Mouse (Mus musculus) yolk sac, embryonic 10.5 days (tissue): ENCODE data around the gene Noxo1.
"Not testable (repeated sequence)": the region's sequence is repeated elsewhere in the genome, so short reads cannot be mapped to it uniquely, and the experiment has no call there.

Source experiments
- DNase-seq: peaks from one replicate; pipeline ENCODE4 v3.0.0-alpha.2; 2017; ENCODE audit warnings: low spot score

The Noxo1 gene

DNA sequence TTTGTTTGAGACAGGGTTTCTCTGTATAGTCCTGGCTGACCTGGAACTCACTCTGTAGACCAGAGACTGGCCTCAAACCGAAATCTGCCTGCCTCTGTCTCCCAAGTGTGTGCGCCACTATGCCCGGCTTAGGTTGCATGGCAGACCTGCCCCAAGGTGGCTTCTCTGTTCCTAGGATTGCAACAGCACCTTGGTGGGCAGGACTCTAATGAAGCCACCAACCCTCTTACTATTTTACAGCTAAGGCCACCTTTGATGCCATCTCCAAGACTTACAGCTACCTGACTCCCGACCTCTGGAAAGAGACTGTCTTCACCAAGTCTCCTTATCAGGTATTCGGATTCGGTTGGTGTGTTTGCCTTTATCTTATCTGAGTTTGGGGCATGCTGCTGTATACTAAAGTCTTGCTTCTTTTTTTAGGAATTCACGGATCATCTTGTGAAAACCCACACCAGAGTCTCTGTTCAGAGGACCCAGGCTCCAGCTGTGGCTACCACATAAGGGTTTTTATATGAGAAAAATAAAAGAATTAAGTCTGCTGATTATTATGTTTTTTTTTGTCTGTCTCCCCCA, 25.4 kb downstream of the Noxo1 start:
- not testable (repeated sequence) for DNase-seq

DNA sequence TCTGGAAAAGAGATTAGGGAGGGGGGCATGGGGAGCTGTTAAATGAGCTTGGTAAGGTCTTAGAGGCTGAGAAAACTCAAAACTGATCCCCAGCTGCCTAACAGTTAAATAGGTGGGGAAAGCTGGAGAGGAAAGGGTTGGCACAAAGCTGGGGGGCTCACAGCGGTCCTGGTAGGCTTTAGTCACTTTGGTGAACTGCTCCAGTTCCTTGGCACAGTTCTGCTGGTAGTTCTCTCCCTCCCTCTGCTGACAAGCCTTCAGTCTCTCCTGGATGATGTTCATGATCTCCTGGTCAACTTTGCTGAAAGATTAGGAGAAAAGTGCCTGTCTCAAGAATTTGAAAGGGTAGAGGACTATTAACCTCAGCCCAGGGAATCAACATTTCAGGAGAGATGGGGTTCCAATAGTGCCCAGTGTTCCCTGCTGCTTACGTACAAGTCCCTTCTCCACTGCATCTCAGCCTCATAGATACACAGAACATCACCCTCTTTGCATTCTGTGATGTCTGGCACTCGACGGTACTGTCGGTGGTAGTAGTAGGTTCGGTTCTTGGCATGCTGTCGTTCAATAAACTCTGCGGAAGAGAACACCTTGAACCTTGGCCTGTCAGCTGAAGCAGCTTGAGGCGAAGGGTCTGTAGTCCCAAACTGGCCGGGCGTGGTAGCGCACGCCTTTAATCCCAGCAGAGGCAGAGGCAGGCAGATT, 26.3 kb downstream of the Noxo1 start:
- DNase-seq: no peak

DNA sequence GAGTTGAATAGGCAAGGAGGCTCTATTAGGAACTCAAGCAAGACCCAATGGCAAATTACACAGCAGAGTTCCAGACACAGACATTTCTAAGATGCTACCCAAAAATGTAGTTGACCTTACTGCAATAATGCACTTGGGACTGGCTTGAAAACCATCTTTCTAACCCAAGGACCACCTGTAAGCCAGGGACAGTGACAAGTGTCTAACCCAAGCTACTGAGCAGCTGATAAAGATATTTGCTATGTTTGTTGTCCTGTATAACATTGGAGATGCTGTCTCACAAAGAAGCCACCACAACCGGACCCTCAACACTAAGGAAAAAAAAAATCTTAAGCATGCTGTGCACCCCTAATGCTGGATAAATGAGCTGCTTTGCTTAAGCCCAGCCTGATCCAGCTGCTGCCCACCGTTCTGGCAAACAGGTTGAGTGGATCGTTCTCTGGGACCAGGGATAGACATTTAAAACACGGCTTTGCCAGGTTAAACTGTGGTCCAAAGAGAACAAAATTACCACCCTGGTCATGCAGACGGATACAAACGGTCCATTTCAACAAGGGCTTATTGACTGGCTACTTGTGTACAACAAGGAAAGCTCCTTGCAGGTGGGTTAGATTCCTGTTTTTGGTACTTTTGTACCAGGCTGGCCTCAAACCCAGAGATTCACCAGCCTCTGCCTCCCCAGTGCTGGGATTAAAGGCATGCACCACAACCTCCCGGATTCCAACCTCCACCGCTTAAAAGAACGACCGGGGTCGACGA, 27.3 kb downstream of the Noxo1 start:
- DNase-seq: no peak

DNA sequence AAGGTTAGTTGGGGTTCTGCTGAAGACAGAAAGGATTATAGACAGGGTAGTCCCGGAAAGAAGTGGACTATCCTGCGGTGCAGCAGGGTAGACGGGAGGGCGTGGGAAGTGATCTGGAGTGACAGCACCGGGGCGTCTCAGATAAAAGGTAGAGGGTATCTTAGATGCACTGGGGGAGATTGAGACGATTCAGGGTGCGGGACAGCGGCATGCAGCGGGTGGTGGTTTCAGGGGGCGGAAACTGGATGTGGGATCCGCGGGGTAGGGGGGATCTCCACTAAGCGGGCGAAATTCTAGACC, 27.8 kb downstream of the Noxo1 start:
- peak; percentile 45 for DNase-seq

DNA sequence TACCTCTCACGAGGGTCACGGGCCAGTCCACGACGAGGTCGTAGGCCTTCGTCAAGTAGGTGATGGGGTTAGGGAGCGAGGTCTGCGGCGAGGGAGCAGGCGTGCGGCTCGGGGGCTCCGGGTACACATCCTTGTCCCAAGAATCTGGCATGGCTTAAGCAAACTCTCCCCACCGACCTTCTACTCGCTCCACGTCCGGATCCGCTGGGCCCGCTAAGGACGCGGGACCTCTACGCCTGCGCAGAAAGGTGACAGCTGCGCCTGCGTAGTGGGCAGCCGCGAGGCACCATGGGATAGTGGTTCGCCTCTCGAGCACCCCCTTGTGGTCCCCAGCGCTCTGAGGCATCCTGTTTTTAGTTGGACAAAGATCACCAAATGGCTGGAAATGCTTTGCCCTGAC, 28.1 kb downstream of the Noxo1 start, which contains the start of gene Ndufb10:
Gene Ndufb10, minus strand, starts transcription at position 295 of the 400 bp plus-strand sequence.
- DNase-seq: peak; percentile 91

DNA sequence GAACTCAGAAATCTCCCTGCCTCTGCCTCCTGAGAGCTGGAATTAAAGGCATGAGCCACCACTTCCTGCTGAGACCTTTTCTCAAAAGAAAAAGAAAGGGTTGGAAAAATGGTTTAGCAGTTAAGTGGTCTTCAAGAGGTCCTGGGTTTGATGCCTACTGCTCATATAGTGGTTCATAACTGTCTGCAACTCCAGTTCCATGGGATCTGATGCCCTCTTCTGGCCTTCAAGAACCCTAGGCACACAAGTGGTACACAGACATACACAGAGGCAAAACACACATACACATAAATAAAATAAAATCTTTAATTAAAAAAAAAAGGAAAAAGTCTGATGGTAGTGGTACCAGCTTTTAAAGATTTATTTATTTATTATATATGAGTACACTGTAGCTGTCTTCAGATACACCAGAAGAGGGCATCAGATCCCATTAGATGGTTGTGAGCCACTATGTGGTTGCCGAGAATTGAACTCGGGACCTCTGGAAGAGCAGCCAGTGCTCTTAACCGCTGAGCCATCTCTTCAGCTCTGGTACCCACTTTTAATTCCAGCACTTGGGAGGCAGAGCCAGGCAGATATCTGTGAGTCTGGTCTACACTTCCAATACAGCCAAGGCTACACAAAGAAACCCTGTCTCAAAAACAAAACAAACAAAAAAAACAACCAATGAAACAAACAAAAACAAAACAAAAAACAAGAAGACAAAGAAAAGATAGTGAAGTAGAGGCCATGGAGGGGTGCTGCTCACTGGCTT, 29.8 kb downstream of the Noxo1 start:
- DNase-seq: no peak

DNA sequence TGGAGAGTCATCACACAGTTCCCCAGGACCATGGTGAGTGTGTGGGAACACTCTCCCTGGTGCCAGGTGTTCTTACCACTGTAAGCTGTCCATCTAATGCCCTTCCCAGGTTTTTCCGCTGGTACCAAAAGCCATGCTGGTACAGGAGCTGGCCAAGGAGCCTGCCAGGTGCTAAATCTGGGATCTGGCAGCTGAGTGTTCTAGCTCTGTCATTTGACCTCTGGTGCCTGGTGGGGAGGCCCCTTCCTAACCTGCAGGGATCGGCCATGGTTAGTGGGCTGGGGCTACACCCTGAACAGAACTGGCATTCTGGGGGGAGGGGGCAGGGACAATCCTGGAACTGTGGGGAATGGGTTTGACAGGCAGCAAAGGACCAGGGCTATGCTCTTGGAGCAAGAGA, 31.6 kb downstream of the Noxo1 start, which contains the start of gene Rpl3l:
Gene Rpl3l, plus strand, starts transcription at position 203 of the 400 bp plus-strand sequence.
- no peak for DNase-seq

DNA sequence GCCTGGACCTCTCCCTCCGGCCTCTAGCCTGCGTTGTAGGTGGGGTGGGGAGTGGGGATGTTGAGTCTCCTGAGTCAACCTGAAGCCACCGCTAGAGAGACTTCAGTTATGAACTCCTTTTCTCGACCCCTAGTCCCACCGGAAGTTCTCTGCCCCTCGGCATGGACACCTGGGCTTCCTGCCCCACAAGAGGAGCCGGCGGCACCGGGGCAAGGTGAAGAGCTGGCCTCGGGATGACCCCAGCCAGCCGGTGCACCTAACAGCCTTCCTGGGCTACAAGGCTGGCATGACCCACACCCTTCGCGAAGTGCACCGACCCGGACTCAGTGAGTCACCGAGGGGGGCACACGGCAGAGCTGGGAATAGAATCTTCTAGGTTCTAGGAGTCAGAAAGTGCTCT, 32.1 kb downstream of the Noxo1 start:
- DNase-seq: no peak

DNA sequence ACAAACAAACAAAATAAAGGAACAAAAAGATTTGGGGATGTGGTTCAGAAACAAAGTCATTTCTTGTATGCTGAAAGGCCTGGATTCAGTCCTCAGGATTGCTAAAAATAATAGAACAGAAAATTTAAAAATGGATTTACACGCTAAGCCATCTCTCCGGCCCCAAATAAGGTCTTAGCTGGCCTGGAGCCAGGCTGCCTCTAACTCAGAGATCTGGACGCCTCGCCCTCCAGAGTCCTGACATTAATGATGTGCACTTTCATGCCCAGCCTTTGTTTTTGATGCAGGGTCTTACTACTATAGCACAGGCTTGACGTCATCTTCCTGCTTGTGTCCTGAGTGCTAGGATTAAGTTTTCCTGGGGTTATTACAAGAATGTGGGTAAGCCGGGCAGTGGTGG, 33.0 kb downstream of the Noxo1 start:
- DNase-seq: no peak

DNA sequence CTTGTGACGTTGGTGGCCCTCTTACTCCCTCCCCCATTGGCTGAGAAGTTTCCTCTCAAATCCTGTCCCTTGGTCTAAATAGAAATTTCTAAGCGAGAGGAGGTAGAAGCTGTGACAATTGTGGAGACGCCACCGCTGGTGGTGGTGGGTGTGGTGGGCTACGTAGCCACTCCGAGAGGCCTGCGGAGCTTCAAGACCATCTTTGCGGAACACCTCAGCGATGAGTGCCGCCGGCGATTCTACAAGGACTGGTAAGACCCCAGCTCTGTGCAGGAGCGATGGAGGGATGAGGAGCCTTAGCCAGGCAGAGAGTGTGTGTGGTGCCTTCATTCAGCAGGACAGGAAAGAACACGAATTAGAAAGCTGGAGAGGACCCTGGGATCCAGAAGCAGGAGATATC, 34.8 kb downstream of the Noxo1 start:
- no peak for DNase-seq

DNA sequence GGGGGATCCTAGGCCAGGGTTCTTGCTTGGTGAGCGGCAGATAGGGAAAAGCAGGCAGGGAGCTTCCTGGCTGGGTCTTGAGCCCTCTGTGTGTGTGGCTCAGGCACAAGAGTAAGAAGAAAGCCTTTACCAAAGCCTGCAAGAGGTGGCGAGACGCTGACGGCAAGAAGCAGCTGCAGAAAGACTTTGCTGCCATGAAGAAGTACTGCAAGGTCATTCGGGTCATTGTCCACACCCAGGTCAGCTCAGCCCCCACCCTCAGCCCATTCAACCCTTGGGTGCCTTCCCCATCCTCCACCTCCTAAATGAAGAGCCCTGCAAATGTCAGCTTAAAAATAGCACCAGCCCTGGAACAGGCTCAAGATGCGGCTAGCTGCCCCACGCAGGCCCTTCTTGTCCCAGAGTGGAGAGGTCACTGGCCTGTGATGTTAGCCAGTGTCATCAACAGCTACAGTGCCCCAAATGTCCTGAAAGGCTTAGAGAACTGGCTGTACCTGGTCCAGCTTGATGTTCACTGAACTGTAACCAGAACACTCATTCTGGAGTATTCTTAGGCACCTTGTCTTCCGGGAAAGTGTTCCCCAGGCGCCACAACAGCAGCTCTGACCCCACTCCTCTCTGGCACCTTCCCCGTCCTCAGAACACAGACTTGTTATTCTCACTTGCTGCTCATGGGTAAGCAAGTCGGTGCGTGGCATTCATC, 36.4 kb downstream of the Noxo1 start:
- no peak for DNase-seq

DNA sequence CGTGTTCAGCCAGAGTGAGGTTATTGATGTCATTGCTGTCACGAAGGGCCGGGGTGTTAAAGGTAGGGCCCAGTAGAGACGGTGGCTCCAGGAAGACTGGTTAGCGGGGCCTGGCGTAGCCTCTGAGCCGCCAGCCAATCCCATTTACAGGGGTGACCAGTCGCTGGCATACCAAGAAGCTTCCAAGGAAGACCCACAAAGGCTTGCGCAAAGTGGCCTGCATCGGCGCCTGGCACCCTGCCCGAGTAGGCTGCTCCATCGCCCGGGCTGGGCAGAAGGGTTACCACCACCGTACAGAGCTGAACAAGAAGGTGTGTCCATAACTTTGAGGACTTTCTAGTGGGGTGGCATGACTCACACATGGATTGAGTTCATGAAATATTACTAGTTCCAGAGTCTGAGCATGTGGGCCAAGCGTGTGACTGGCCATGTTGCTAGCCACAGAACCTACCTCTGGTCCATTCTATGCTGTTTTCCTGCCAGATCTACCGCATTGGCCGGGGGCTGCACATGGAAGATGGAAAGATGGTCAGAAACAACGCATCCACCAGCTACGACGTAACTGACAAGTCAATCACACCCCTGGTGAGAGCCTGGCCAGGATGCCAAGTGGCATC, 37.5 kb downstream of the Noxo1 start:
- DNase-seq: no peak

DNA sequence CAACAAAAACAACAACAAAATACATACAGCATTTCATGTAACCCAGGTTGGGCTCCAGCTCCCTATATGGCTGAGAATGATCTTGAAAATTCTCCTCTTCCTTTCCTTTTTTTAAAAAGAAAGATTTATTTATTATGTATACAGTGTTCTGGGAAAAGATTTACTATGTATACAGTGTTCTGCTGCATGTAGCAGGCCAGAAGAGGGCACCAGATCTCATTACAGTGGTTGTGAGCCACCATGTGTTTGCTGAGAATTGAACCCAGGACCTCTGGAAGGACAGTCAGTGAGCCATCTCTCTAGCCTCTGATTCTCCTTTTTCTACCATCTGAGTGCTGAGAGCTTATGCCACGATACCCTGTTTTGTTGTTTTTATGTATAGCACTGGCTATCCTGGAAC, 38.5 kb downstream of the Noxo1 start:
- DNase-seq: no peak

DNA sequence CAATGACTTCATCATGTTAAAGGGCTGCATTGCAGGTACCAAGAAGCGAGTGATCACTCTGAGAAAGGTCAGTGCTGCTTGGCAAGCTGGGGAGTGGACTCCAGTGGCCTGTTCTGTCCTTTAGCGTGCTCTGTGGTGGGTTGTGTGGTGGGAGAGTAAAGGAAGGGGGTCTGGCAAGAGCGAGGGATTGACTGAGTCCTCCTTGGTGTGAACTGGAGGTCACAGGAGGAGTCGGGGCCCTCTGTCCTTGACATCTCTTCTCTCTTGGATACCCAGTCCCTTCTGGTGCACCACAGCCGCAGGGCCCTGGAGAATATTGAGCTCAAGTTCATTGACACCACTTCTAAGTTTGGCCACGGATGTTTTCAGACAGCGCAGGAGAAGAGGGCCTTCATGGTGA, 39.4 kb downstream of the Noxo1 start:
- DNase-seq: no peak

DNA sequence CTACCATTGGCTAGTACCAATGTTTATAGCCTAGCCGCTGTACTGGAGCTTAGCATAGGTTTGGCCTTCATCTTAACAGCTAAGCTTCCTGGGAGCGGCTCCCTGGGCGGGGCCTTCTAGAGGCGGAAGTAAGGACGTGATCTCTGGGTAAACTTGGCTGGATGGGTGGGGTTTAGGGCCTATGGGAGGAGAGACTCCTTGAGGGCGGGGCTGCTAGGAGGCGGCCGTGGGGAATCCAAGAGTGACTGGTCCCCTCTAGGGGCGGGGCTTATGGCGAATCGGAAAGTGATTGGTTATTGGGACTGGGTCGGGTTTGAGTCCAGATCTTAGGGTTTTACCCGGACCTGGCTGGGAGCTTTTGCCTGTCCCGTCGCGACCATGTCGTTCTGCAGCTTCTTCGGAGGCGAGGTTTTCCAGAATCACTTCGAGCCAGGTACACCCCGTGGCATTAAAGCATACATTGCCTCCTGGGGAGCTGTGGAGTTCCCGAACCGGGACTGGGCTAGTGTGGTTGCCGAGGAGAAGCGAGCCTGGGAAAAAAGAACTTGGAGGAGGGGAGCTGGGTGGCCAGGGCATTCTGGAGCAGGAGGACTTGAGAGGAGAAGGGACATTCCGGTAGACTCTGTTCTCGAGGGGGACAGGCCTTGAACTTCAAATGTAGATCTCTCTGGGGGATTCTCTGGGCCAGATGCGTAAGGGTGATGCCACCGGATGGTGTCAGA, 40.5 kb downstream of the Noxo1 start, which contains the start of gene Msrb1:
Gene Msrb1, plus strand, starts transcription at position 313 of the 722 bp plus-strand sequence.
- DNase-seq: peak; percentile 99

DNA sequence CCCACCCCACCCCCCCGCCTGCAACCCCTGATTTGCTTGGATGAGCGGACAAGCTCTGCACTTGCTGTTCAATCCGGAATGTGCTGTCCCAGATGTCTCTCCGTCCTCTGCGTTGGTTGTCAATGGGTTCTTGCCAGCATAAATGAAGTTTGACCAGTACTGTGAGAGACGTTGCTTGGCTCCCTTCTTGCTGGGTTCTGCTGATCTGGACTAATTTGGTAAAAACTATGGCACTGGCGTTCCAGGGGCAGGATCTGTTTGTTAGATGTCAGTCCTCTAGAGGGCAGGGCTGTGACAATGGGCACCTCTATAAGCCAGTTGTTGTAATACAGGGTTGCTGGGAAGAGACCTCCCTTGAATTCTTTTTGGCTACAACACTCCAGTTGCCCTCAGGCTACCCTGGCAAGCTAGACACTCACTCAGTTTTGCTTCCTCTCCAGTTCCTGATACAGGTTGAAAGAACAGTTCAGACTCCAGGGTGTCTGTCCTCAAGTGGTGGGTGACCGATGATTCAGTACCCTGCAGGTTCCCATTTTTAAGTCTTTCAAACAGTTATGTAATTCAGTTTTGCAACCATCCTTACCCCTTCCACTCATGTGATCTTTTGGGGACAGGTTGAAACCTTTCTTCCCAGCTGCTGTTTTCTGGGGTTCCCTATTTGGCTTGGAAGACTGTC, 41.2 kb downstream of the Noxo1 start:
- DNase-seq: no peak

DNA sequence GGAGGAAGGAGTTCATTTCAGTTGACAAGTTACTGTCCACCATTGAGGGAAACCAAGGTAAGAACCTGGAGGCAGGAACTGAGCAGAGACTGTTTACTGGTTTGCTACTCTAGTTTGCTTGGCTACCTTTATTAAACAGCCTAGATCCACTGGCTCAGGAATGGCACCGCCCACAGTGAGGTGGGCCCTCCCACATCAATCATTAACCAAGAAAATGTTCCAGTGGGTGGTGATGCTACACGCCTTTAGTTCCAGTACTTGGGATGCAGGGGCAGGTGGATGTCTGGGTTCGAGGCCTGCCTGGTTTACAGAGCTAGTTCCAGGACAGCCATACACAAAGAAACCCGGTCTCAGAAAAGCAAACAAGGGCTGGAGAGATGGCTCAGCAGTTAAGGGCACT, 42.2 kb downstream of the Noxo1 start:
- no peak for DNase-seq

DNA sequence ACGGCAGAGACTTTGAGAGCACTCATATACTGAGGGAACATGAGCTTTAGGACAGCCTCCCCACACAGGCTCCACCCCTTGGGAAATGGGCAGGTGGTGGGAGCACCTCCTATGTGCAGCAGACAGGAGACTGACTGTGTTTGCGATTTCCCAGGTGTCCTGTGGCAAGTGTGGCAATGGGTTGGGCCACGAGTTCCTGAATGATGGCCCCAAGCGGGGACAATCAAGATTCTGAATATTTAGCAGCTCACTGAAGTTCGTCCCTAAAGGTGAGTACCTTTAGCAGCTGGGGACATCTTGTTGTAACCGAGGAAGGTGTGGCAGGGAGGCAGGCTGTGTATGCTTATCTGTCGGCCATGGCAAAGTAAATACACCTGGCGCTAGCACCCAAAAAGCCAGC, 43.9 kb downstream of the Noxo1 start:
- no peak for DNase-seq

DNA sequence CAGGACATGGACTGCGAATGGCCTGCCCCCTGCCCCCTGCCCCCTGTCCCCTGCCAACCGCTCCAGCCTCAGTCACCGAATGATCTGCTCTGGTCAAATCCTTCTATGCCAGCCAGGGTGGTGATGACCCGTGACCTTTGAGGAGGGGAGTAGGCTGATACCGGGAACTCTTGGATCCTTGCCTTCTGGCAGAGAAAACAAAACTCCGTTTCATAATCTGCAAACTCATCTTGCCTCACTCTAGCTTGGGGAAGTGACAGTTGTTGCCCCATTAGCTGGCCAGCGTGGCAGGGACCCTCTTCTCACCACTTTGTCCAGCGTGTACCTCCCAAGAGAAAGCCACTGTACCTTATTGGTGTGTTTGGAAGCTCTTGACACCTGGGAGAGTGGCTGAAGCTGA, 46.3 kb downstream of the Noxo1 start:
- no peak for DNase-seq

DNA sequence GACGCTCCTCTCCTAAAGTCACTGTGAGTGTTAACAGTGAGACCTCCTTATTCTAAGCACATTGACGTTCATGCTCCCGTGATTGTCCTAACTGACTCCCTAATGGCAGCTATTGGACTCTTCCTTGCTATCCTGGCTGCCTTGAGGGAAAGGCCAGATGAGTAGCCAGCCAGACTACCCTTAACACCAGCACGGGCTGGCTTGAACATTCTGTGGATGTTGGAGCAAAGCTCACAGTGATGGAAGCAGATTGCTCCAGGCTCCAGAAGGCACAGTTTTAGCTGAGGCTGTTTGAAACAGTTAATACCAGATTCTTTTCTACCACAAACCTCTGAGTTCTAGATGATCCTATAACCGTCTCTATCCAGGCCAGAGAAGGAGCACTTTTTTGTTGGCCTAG, 47.9 kb downstream of the Noxo1 start:
- no peak for DNase-seq
